Mouse (Mus musculus): ENCODE data around the gene Gprc5c. TPM values are rescaled to one million over a fixed set of nuclear protein-coding genes. Genes with fewer than 3 reads are reported as not detected.
A peak's percentile ranks its signal among the peaks of the same experiment; 100 is the strongest.

The Gprc5c gene
- 2.3 and 2.8 TPM in 2 replicates for polyA plus RNA-seq (2015; fragmentation: Nextera tagmentation; extraction: Ambion mirVana)

GRCm38 (mm10) chr11:114850452-114851268, at the start of gene Gprc5c:
Gprc5c (plus strand) TSS chr11:114851152.
- no peak within 1 kb of the TSS; the same call in 1 of the 2 replicates for H3K27ac ChIP-seq (ENCODE audit: low read depth, low read length)

GRCm38 (mm10) chr11:114801906-114802305, 49.0 kb upstream of the Gprc5c start:
- Histone ChIP-seq H3K27ac (ENCODE audit: low read depth, low read length) (no peak overlapping the region), H3K4me2 (replicated peaks; ENCODE audit: low read depth) (no peak overlapping the region), H3K36me3 (ENCODE audit: control insufficient read depth, insufficient read depth) (no peaks in the 10 kb centered on the region), H3K27me3 (replicated peaks; ENCODE audit: control insufficient read depth, insufficient read depth, low read length) (no peaks in the 10 kb centered on the region), H3K9ac (ENCODE audit: low read depth, low read length) (no peak overlapping the region), H3K4me3 (ENCODE audit: low read depth, low read length) (no peak overlapping the region), H3K9me3 (ENCODE audit: control insufficient read depth) (no peaks in the 10 kb centered on the region), H3K4me1 (replicated peaks; ENCODE audit: control insufficient read depth, insufficient read depth, low read length) (no peaks in the 10 kb centered on the region)
- TF ChIP-seq CTCF (IDR thresholded peaks at IDR 0.05; ENCODE audit: low read depth): no peak
- WGBS: 100% methylated on average over 1 of the region's 1 CpGs
- no peak for ATAC-seq

More at GRCm38 (mm10) chr11:114850452-114851268, at the start of gene Gprc5c:
- Histone ChIP-seq H3K27me3 (replicated peaks; ENCODE audit: control insufficient read depth, insufficient read depth, low read length) (peaks cover 38% of the 10 kb centered on the region), H3K36me3 (ENCODE audit: control insufficient read depth, insufficient read depth) (no peaks in the 10 kb centered on the region), H3K9me3 (ENCODE audit: control insufficient read depth) (no peaks in the 10 kb centered on the region), H3K9ac (ENCODE audit: low read depth, low read length) (peak within 1 kb of the TSS; percentile 51), H3K4me2 (replicated peaks; ENCODE audit: low read depth) (peak within 1 kb of the TSS; percentile 98), H3K4me3 (ENCODE audit: low read depth, low read length) (peak within 1 kb of the TSS; percentile 69), H3K4me1 (replicated peaks; ENCODE audit: control insufficient read depth, insufficient read depth, low read length) (no peaks in the 10 kb centered on the region)
- WGBS: under 1% methylated on average over 37 of the region's 43 CpGs
- no peak for TF ChIP-seq CTCF (IDR thresholded peaks at IDR 0.05; ENCODE audit: low read depth)
- peak; percentile 44; the same call in 1 of the 2 replicates for ATAC-seq

- Histone ChIP-seq H3K4me2 (replicated peaks; ENCODE audit: low read depth) (no peak overlapping the region), H3K9ac (ENCODE audit: low read depth, low read length) (no peak overlapping the region), H3K27me3 (replicated peaks; ENCODE audit: control insufficient read depth, insufficient read depth, low read length) (no peaks in the 10 kb centered on the region), H3K36me3 (ENCODE audit: control insufficient read depth, insufficient read depth) (no peaks in the 10 kb centered on the region), H3K4me1 (replicated peaks; ENCODE audit: control insufficient read depth, insufficient read depth, low read length) (no peaks in the 10 kb centered on the region), H3K4me3 (ENCODE audit: low read depth, low read length) (no peak overlapping the region), H3K9me3 (ENCODE audit: control insufficient read depth) (no peaks in the 10 kb centered on the region), H3K27ac (ENCODE audit: low read depth, low read length) (no peak overlapping the region)
- no peak; the same call in 1 of the 2 replicates for ATAC-seq
- no peak for TF ChIP-seq CTCF (IDR thresholded peaks at IDR 0.05; ENCODE audit: low read depth)
- 35% methylated on average over 15 of the region's 15 CpGs for WGBS
Observed at GRCm38 (mm10) chr11:114802540-114803267, 48.2 kb upstream of the Gprc5c start.

- H3K9ac ChIP-seq (ENCODE audit: low read depth, low read length): no peak overlapping the region
- no peak for TF ChIP-seq CTCF (IDR thresholded peaks at IDR 0.05; ENCODE audit: low read depth)
- no peak overlapping the region for H3K4me3 ChIP-seq (ENCODE audit: low read depth, low read length)
- H3K27ac ChIP-seq (ENCODE audit: low read depth, low read length): no peak overlapping the region
- 68% methylated on average over 8 of the region's 8 CpGs for WGBS
- no peaks in the 10 kb centered on the region for H3K27me3 ChIP-seq (replicated peaks; ENCODE audit: control insufficient read depth, insufficient read depth, low read length)
- no peaks in the 10 kb centered on the region for H3K9me3 ChIP-seq (ENCODE audit: control insufficient read depth)
- no peaks in the 10 kb centered on the region for H3K4me1 ChIP-seq (replicated peaks; ENCODE audit: control insufficient read depth, insufficient read depth, low read length)
- no peak for ATAC-seq
- H3K4me2 ChIP-seq (replicated peaks; ENCODE audit: low read depth): no peak overlapping the region
- H3K36me3 ChIP-seq (ENCODE audit: control insufficient read depth, insufficient read depth): no peaks in the 10 kb centered on the region
Observed at GRCm38 (mm10) chr11:114803990-114804389, 47.0 kb upstream of the Gprc5c start.

GRCm38 (mm10) chr11:114807025-114807424, 43.9 kb upstream of the Gprc5c start:
- 76% methylated on average over 2 of the region's 2 CpGs for WGBS
- no peak overlapping the region for H3K4me2 ChIP-seq (replicated peaks; ENCODE audit: low read depth)
- no peaks in the 10 kb centered on the region for H3K4me1 ChIP-seq (replicated peaks; ENCODE audit: control insufficient read depth, insufficient read depth, low read length)
- H3K4me3 ChIP-seq (ENCODE audit: low read depth, low read length): no peak overlapping the region
- no peaks in the 10 kb centered on the region for H3K27me3 ChIP-seq (replicated peaks; ENCODE audit: control insufficient read depth, insufficient read depth, low read length)
- TF ChIP-seq CTCF (IDR thresholded peaks at IDR 0.05; ENCODE audit: low read depth): no peak
- H3K9ac ChIP-seq (ENCODE audit: low read depth, low read length): no peak overlapping the region
- H3K27ac ChIP-seq (ENCODE audit: low read depth, low read length): no peak overlapping the region
- no peaks in the 10 kb centered on the region for H3K36me3 ChIP-seq (ENCODE audit: control insufficient read depth, insufficient read depth)
- no peaks in the 10 kb centered on the region for H3K9me3 ChIP-seq (ENCODE audit: control insufficient read depth)
- ATAC-seq: no peak

- H3K27ac ChIP-seq (ENCODE audit: low read depth, low read length): no peak overlapping the region
- no peak overlapping the region for H3K4me2 ChIP-seq (replicated peaks; ENCODE audit: low read depth)
- WGBS: 29% methylated on average over 14 of the region's 14 CpGs
- H3K4me3 ChIP-seq (ENCODE audit: low read depth, low read length): no peak overlapping the region
- H3K36me3 ChIP-seq (ENCODE audit: control insufficient read depth, insufficient read depth): no peaks in the 10 kb centered on the region
- no peak for TF ChIP-seq CTCF (IDR thresholded peaks at IDR 0.05; ENCODE audit: low read depth)
- ATAC-seq: no peak
- H3K9me3 ChIP-seq (ENCODE audit: control insufficient read depth): no peaks in the 10 kb centered on the region
- no peak overlapping the region for H3K9ac ChIP-seq (ENCODE audit: low read depth, low read length)
- no peaks in the 10 kb centered on the region for H3K4me1 ChIP-seq (replicated peaks; ENCODE audit: control insufficient read depth, insufficient read depth, low read length)
- no peaks in the 10 kb centered on the region for H3K27me3 ChIP-seq (replicated peaks; ENCODE audit: control insufficient read depth, insufficient read depth, low read length)
Observed at GRCm38 (mm10) chr11:114807686-114808427, 43.1 kb upstream of the Gprc5c start.
